Mouse (Mus musculus): ENCODE results near the gene Adsl.

DNA sequence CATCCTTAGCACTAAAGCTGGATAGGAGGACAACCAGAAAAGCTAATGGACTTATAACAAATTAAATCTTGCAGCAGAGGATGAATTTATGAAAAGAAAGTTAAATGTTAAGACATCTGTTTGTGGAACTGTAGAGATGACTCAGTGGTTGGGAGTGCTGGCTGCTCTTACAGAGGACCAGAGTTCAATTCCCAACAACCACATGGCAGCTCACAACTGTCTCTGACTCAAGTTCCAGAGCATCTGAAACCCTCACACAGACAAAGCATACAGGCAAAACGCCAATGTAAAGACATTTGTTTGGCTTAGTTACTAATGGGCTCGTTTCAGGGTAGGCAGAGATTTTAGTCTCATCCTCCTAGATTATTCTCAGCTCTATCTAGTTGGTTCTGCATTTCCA, 48.5 kb upstream of the Adsl start:
- TF ChIP-seq CTCF (IDR thresholded peaks at IDR 0.05; ENCODE audit: low read depth, low read length) (no peak), POLR2A (IDR thresholded peaks at IDR 0.05; ENCODE audit: extremely low read depth, insufficient read depth, low read length) (no peak)
